Mouse (Mus musculus) ES-Bruce4 (cell line): Measurements from ENCODE around the gene Smarca5.

Source experiments
- CTCF ChIP-seq: IDR thresholded peaks from one replicate; pipeline ENCODE4 v1.8.1; 2011; ENCODE audit warnings: low read depth, low read length
- POLR2A ChIP-seq: IDR thresholded peaks from one replicate; pipeline ENCODE4 v1.8.1; 2011; ENCODE audit warnings: low read length; ENCODE audit not compliant: insufficient read depth

DNA sequence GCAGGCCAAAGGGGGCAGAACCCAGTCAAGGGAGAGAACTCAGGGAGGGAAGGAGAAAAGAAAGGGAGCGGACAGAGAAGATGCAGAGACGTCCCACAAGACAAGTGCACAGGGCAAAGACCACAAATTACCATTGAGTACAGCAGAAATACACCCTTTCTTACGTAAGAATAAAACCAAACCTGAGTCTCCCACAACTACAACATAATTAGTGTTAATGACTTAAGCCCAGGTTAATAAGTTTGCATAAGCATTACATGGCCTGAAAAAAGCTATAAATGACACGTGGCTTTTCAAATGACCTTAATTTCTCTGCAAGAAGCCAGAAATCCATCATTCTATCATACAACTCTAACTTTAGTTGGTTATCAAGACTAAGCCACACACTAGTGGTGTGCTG lies 44.0 kb upstream of the Smarca5 start:
- no peak for TF ChIP-seq POLR2A
- no peak for TF ChIP-seq CTCF
